Mouse (Mus musculus): Measurements from ENCODE around the gene Ttc8. TPM values are rescaled to one million over a fixed set of nuclear protein-coding genes. Genes with fewer than 3 reads are reported as not detected.

Gene Ttc8
- total RNA-seq (2012; rRNA removed) = not detected in 2 replicates
- polyA plus RNA-seq (2012; ENCODE audit: insufficient read depth in 1 of 2, insufficient read length in 2 of 2, low read depth in 1 of 2, low replicate concordance in 2 of 2, missing spikeins in 1 of 2) = not detected

DNA sequence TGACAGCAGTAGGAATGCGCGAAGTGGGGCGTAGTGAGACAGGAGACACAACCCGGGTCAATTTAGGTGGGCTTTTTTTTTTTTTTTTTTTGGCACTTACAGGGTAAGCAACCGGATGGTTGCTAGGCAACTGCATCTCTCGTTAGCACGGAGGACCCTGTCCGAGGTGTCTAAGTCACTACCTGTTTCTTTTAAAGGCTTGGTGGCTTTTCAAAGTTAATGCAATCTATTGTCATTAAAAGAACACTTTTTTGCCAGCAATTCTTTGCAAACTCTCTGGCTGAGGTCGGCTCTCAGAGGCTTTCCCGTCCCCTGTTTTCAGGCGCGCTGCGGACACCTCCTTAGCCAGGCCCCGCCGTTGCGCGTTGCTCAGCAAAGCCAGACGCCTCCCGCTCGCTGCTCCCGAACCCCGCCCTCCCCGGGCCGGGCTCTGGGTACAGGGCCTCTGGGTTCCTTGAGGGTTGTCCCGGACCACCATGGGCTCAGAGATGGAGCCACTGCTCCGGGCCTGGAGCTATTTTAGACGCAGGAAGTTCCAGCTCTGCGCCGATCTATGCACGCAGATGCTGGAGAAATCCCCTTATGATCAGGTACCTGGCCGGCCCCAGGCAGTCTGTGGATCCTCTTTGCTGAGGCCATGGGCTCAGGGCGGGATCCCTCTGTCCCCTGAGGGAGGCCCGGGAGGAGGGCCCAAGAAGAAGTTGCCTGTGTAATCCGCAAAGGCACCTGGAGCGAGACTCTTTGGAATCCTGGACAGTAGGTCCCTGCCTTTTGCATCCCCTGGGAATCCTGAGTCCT lies at the start of gene Ttc8:
Gene Ttc8, plus strand, starts transcription at position 381 of the 798 bp plus-strand sequence.
- no peak within 1 kb of the TSS for H3K4me3 ChIP-seq (ENCODE audit: control insufficient read depth in 1 of 2, insufficient read depth in 1 of 2, low read depth in 2 of 2, low read length in 2 of 2)
- no peak within 1 kb of the TSS for H3K27ac ChIP-seq (ENCODE audit: control insufficient read depth, low read depth, low read length)

DNA sequence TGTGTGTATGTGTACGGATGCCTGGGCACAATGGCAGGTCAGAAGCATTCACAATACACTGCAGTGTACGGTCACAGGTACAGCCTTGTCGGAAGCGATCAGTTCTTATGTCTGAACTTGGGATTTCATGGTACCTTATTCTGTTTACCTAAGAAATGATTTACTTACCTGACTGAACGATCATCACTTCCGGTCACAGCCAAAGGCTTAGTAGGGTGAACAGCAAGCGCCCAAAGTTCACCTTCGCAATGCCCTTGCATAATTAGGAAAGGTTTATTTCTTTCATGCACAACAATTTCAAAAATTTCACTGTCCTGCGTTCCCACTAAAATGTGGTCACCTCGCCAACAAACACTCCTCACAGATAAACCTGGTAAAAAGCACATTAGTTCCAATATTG lies 47.5 kb upstream of the Ttc8 start:
- TF ChIP-seq MAFK (IDR thresholded peaks at IDR 0.05; ENCODE audit: borderline replicate concordance, low read depth, low read length) (no peak), ZNF384 (IDR thresholded peaks at IDR 0.05; ENCODE audit: low read depth, low read length) (no peak), EP300 (IDR thresholded peaks at IDR 0.05; ENCODE audit: low read depth in 1 of 2, low read length in 2 of 2) (no peak), JUND (IDR thresholded peaks at IDR 0.05; ENCODE audit: low read depth, low read length) (no peak), E2F4 (IDR thresholded peaks at IDR 0.05; ENCODE audit: borderline replicate concordance, low read depth, low read length) (no peak), CHD2 (IDR thresholded peaks at IDR 0.05; ENCODE audit: low read length) (no peak), POLR2AphosphoS2 (IDR thresholded peaks at IDR 0.05; ENCODE audit: low read length) (no peak), SIN3A (IDR thresholded peaks at IDR 0.05; ENCODE audit: low read length) (no peak), BHLHE40 (IDR thresholded peaks at IDR 0.05; ENCODE audit: borderline replicate concordance, low read depth, low read length) (no peak), POLR2AphosphoS5 (IDR thresholded peaks at IDR 0.05; ENCODE audit: borderline replicate concordance, low read depth, low read length) (no peak), RCOR1 (IDR thresholded peaks at IDR 0.05; ENCODE audit: low read depth, low read length) (no peak), USF1 (IDR thresholded peaks at IDR 0.05; ENCODE audit: low read depth, low read length) (no peak), MAX (IDR thresholded peaks at IDR 0.05; ENCODE audit: low read length) (no peak), HCFC1 (IDR thresholded peaks at IDR 0.05; ENCODE audit: low read depth, low read length) (no peak), TBP (IDR thresholded peaks at IDR 0.05; ENCODE audit: low read depth, low read length) (no peak)
- Histone ChIP-seq H3K4me1 (ENCODE audit: control insufficient read depth in 1 of 2, insufficient read depth in 2 of 2, low read length in 2 of 2) (no peaks in the 10 kb centered on the region), H3K27me3 (ENCODE audit: control insufficient read depth in 1 of 2, insufficient read depth in 2 of 2, low read length in 2 of 2) (no peaks in the 10 kb centered on the region), H3K79me2 (ENCODE audit: control insufficient read depth, insufficient read depth, low read length, poor library complexity) (no peaks in the 10 kb centered on the region), H3K9me3 (replicated peaks; ENCODE audit: insufficient read depth, low read length) (no peaks in the 10 kb centered on the region), H3K36me3 (ENCODE audit: control insufficient read depth in 1 of 2, insufficient read depth in 2 of 2, low read length in 2 of 2) (no peaks in the 10 kb centered on the region), H3K9ac (ENCODE audit: control insufficient read depth, low read depth, low read length, poor library complexity, severe bottlenecking) (no peak overlapping the region), H3K4me3 (ENCODE audit: control insufficient read depth in 1 of 2, insufficient read depth in 1 of 2, low read depth in 2 of 2, low read length in 2 of 2) (no peak overlapping the region), H3K27ac (ENCODE audit: control insufficient read depth, low read depth, low read length) (no peak overlapping the region)
- DNase-seq (ENCODE audit: low read depth, low spot score) = no peak

More for the DNA sequence above, at the start of gene Ttc8:
- Histone ChIP-seq H3K79me2 (ENCODE audit: control insufficient read depth, insufficient read depth, low read length, poor library complexity) (no peaks in the 10 kb centered on the region), H3K27me3 (ENCODE audit: control insufficient read depth in 1 of 2, insufficient read depth in 2 of 2, low read length in 2 of 2) (peaks cover 7 to 10% of the 10 kb centered on the region in 2 experiments; a peak in 3 of 4 replicates), H3K9me3 (replicated peaks; ENCODE audit: insufficient read depth, low read length) (no peaks in the 10 kb centered on the region), H3K36me3 (ENCODE audit: control insufficient read depth in 1 of 2, insufficient read depth in 2 of 2, low read length in 2 of 2) (no peaks in the 10 kb centered on the region), H3K4me1 (ENCODE audit: control insufficient read depth in 1 of 2, insufficient read depth in 2 of 2, low read length in 2 of 2) (no peaks in the 10 kb centered on the region), H3K9ac (ENCODE audit: control insufficient read depth, low read depth, low read length, poor library complexity, severe bottlenecking) (no peak within 1 kb of the TSS)
- no peak for TF ChIP-seq TBP (IDR thresholded peaks at IDR 0.05; ENCODE audit: low read depth, low read length)
- no peak for TF ChIP-seq BHLHE40 (IDR thresholded peaks at IDR 0.05; ENCODE audit: borderline replicate concordance, low read depth, low read length)
- no peak for TF ChIP-seq HCFC1 (IDR thresholded peaks at IDR 0.05; ENCODE audit: low read depth, low read length)
- TF ChIP-seq POLR2AphosphoS5 (IDR thresholded peaks at IDR 0.05; ENCODE audit: borderline replicate concordance, low read depth, low read length) = no peak
- DNase-seq (ENCODE audit: low read depth, low spot score) = no peak

Data from MEL (cell line).